Mouse (Mus musculus): ENCODE measurements at regions not wholly inside any gene's neighbourhood (a gene's known extent, or its start where the extent isn't known, plus 50 kb on each side); places are given as distances from the start of the nearest gene placed in this dataset.

- TF ChIP-seq CTCF (IDR thresholded peaks at IDR 0.05; ENCODE audit: low read depth) (no peak), EP300 (IDR thresholded peaks at IDR 0.05; ENCODE audit: low read depth) (no peak)
Observed at GRCm38 (mm10) chr13:99128979-99129378, 55.6 kb upstream of the Zfp366 start.
